Mouse (Mus musculus): ENCODE measurements around the gene Lrrc55. TPM values are rescaled to one million over a fixed set of nuclear protein-coding genes. Genes with fewer than 3 reads are reported as not detected.
A peak's percentile ranks its signal among the peaks of the same experiment; 100 is the strongest.
"Not testable (repeated sequence)": the region's sequence is repeated elsewhere in the genome, so short reads cannot be mapped to it uniquely, and the experiment has no call there.

Gene Lrrc55
- 119 TPM in 1 of 2 replicates, not detected in the other for polyA plus RNA-seq (2012; ENCODE audit: insufficient read depth, insufficient read length, low replicate concordance, missing spikeins)

DNA sequence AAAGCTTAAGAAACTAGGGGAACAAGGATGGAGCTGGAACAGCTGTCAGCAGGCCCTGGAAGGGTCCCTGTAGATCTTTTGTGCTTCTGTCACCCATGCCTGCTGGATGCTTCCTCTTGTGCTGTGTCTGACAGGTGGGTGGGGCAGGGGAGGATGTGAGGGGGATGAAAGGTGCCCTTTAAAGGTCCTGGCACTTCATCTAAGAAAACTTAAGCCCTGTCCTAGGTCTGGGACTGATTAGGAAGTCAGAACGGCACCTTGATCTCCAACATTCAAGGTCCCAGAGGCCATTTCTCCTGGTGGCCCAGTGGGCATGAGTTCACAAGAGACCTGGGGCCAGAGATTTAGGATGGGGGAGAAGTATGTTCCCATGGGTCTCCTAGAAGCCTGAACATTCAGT lies at the start of gene Lrrc55:
Gene Lrrc55 (minus strand): TSS at position 297 of the 400 bp plus-strand sequence.
- Histone ChIP-seq H3K4me1 (ENCODE audit: control insufficient read depth, insufficient read depth, low read length) (peaks cover 20% of the 10 kb centered on the region), H3K27ac (ENCODE audit: insufficient read depth, low read depth, low read length) (peak within 1 kb of the TSS; percentile 79), H3K4me3 (ENCODE audit: insufficient read depth, low read depth, low read length) (peak within 1 kb of the TSS; percentile 76)
- 85% methylated on average over 1 of the region's 1 CpGs for WGBS
- TF ChIP-seq POLR2A (IDR thresholded peaks at IDR 0.05; ENCODE audit: insufficient read depth, low read depth, low read length) (no peak), CTCF (IDR thresholded peaks at IDR 0.05; ENCODE audit: insufficient read depth, low read depth, low read length) (no peak)

GRCm38 (mm10) chr2:85246506-85247082 lies 49.6 kb upstream of the Lrrc55 start:
- H3K4me1 ChIP-seq (ENCODE audit: control insufficient read depth, insufficient read depth, low read length): no peaks in the 10 kb centered on the region
- TF ChIP-seq POLR2A (IDR thresholded peaks at IDR 0.05; ENCODE audit: insufficient read depth, low read depth, low read length) (no peak), CTCF (IDR thresholded peaks at IDR 0.05; ENCODE audit: insufficient read depth, low read depth, low read length) (peak; percentile 93)
- 4% methylated on average over 4 of the region's 4 CpGs for WGBS
- no peak overlapping the region for H3K27ac ChIP-seq (ENCODE audit: insufficient read depth, low read depth, low read length)
- H3K4me3 ChIP-seq (ENCODE audit: insufficient read depth, low read depth, low read length): no peak overlapping the region

DNA sequence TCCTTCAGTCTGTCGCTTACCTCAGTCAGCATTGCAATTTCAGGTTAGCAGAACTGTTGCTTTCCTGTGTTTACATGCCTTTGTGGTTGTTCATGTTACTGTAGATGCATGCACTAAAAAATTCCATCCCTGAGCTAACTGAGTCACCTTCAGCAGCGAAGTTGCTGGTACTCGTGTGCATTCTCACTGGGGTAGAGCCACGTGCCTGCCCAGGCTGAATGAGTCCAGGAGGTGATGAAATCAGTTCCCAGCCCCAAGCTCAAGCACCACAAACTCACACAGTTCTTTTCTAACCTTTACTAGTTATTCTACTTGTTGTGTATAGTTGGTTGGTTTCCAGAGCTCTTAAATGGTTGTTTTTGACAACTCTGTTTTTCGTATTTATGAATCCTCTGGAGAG lies 48.7 kb upstream of the Lrrc55 start:
- WGBS: 74% methylated on average over 5 of the region's 5 CpGs
- Histone ChIP-seq H3K4me1 (ENCODE audit: control insufficient read depth, insufficient read depth, low read length) (no peaks in the 10 kb centered on the region), H3K4me3 (ENCODE audit: insufficient read depth, low read depth, low read length) (no peak overlapping the region), H3K27ac (ENCODE audit: insufficient read depth, low read depth, low read length) (no peak overlapping the region)
- TF ChIP-seq CTCF (IDR thresholded peaks at IDR 0.05; ENCODE audit: insufficient read depth, low read depth, low read length) (no peak), POLR2A (IDR thresholded peaks at IDR 0.05; ENCODE audit: insufficient read depth, low read depth, low read length) (no peak)

DNA sequence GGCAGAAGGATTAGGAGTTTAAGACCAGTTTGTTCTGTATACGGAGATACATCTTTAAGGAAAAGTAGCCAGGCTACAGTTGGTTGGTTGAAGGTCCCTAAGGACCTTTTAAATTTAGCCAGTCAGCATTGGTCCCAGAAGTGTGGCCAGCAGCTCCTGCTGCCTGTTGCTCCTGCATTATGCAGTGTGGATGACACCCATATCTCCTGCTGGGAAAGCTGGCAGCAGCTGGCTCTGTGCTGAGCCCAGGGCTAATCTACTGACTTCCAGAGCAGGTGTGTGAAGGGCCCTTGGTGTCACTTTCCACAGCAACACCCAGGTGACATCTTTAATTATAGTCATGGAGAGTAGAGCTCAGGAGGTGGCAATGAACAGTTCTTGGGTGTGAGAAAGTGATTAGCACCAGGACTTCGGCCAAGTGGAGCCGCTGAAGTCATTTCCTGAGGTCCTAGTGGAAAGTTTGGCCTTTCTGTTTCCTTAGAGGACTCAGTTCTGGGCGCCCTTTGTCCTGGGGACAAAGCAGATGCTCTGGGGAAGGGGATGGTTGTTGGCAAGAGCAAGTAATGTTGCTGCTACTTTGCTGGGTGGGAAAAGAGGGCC lies 41.2 kb upstream of the Lrrc55 start:
- Histone ChIP-seq H3K4me1 (ENCODE audit: control insufficient read depth, insufficient read depth, low read length) (no peaks in the 10 kb centered on the region; the same call in 1 of the 2 replicates), H3K27ac (ENCODE audit: insufficient read depth, low read depth, low read length) (no peak overlapping the region), H3K4me3 (ENCODE audit: insufficient read depth, low read depth, low read length) (no peak overlapping the region)
- TF ChIP-seq POLR2A (IDR thresholded peaks at IDR 0.05; ENCODE audit: insufficient read depth, low read depth, low read length): no peak
- no peak for TF ChIP-seq CTCF (IDR thresholded peaks at IDR 0.05; ENCODE audit: insufficient read depth, low read depth, low read length)
- WGBS: 60% methylated on average over 4 of the region's 4 CpGs

- H3K4me3 ChIP-seq (ENCODE audit: insufficient read depth, low read depth, low read length); H3K27ac ChIP-seq (ENCODE audit: insufficient read depth, low read depth, low read length); H3K4me1 ChIP-seq (ENCODE audit: control insufficient read depth, insufficient read depth, low read length): not testable (repeated sequence)
- 87% methylated on average over 2 of the region's 2 CpGs for WGBS
These were observed 40.2 kb upstream of the Lrrc55 start for GRCm38 (mm10) chr2:85237231-85237630.

DNA sequence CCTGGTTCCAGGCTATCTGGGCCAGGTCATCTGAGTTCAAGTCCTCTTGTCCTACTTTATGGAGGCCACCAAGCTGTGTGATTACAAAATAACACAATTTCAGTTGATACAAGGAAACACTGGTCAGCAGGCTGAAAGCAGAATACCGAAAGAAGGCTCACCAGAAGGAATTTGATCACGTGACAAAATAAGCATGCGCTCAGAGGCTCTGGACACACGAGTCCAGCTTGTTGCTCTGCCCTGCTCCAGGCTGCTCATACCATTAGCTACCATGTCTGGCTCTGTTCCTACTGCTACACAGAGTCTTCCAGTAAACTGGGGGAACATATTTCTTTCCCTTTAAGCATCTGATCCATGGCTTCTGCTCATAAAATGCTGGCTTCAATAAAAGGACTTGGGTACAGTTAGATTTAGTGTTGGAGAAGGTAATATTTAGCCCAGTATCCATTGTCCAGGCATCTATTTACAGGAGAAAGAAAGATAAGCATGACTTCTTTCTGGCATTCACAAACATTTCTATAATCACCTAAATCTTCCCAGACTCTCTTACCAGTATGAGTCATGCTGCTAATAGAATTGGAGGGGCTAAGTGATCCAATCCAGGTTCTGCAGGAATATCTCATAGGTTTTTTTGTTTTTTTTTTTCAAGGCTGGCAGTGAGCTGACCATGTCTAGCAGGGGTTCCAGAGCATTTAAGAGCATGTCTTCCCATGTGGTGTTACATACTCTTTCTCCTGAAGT lies 33.9 kb upstream of the Lrrc55 start:
- H3K4me1 ChIP-seq (ENCODE audit: control insufficient read depth, insufficient read depth, low read length): no peaks in the 10 kb centered on the region; the same call in 1 of the 2 replicates
- 77% methylated on average over 4 of the region's 4 CpGs for WGBS
- TF ChIP-seq POLR2A (IDR thresholded peaks at IDR 0.05; ENCODE audit: insufficient read depth, low read depth, low read length) (no peak), CTCF (IDR thresholded peaks at IDR 0.05; ENCODE audit: insufficient read depth, low read depth, low read length) (no peak)
- H3K27ac ChIP-seq (ENCODE audit: insufficient read depth, low read depth, low read length): no peak overlapping the region
- no peak overlapping the region for H3K4me3 ChIP-seq (ENCODE audit: insufficient read depth, low read depth, low read length)

DNA sequence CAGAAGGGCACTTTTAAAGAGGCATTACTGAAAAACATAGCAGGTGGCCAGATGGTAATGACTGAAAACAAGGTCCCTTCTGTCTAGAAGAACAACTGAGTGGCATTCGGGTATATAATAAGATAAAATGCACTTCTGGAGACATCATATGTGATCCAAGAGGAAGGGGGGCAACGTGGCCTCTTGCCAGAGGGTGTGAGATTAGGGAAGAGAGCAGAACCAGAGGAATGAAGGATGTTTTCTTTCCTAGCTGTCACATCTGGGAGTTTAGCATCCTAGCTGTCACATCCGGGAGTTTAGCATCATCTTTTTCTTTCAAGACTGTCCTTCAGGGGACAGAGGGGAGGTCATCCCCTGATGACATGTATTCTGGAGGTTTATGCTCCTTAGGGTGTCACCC lies 32.6 kb upstream of the Lrrc55 start:
- TF ChIP-seq CTCF (IDR thresholded peaks at IDR 0.05; ENCODE audit: insufficient read depth, low read depth, low read length): no peak
- TF ChIP-seq POLR2A (IDR thresholded peaks at IDR 0.05; ENCODE audit: insufficient read depth, low read depth, low read length): no peak
- Histone ChIP-seq H3K4me3 (ENCODE audit: insufficient read depth, low read depth, low read length) (no peak overlapping the region), H3K27ac (ENCODE audit: insufficient read depth, low read depth, low read length) (no peak overlapping the region), H3K4me1 (ENCODE audit: control insufficient read depth, insufficient read depth, low read length) (peaks cover 2% of the 10 kb centered on the region)
- WGBS: 70% methylated on average over 3 of the region's 3 CpGs

DNA sequence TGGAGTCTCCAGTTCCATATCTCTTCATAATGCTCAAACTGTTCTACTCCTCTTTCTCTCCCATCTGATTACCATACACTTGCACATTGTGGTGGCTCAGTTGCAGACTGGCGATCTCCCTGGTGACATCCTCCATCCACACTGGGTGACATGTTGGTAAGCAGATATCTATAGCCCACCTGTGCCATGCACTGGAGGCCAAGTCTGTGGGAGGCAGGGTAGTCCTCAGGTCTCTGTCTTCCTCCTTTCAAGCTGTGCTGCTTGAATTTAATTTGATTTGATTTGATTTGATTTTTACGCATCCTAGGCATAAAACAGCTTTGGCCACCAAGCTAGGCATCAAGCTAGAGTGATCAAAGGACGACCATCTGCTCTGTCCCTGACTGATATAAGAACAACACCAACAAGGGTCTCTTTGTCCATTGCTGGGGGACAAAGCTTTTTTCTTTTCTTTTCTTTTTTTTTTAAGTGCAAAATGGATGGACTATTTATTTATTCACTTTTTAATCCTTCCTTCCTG lies 30.9 kb upstream of the Lrrc55 start:
- Histone ChIP-seq H3K4me3 (ENCODE audit: insufficient read depth, low read depth, low read length) (no peak overlapping the region), H3K4me1 (ENCODE audit: control insufficient read depth, insufficient read depth, low read length) (peaks cover 7% of the 10 kb centered on the region), H3K27ac (ENCODE audit: insufficient read depth, low read depth, low read length) (no peak overlapping the region)
- WGBS: 88% methylated on average over 3 of the region's 3 CpGs
- TF ChIP-seq CTCF (IDR thresholded peaks at IDR 0.05; ENCODE audit: insufficient read depth, low read depth, low read length) (no peak), POLR2A (IDR thresholded peaks at IDR 0.05; ENCODE audit: insufficient read depth, low read depth, low read length) (no peak)

All from olfactory bulb, adult 2 months (tissue).